Mouse (Mus musculus) T-helper 17 cell (primary cell): Measurements from ENCODE around the gene Adcy9.

ENCODE experiments used
- in situ Hi-C, 2 experiments: fragments of 300-600 bp; cut with MboI, MseI; formaldehyde crosslinking; loops; 1 replicate in 1 of 2; 2 replicates in 1 of 2; pipeline ENCODE4 v1.15.1; 2025; ENCODE audit warnings: high pct_unique_total_duplicates in 2 of 2

Adcy9 gene

GRCm38 (mm10) chr16:4419546-4420297, 576 bp downstream of the Adcy9 start:
- in situ Hi-C loops = loop anchor here (5.0 kb wide), 3 partner anchors 48 to 97 kb away; no protein-coding TSS in a partner anchor

- in situ Hi-C loops = loop anchor here in 1 of 2 experiments (5.0 kb wide), 2 partner anchors 58 to 97 kb away; no protein-coding TSS in a partner anchor
Observed at GRCm38 (mm10) chr16:4418776-4419545, 1.3 kb downstream of the Adcy9 start.

- in situ Hi-C loops = loop anchor here in 1 of 2 experiments (5.0 kb wide), 2 partner anchors 59 to 96 kb away; no protein-coding TSS in a partner anchor
Observed at GRCm38 (mm10) chr16:4418072-4418471, 2.2 kb downstream of the Adcy9 start.

GRCm38 (mm10) chr16:4417455-4417854, 2.8 kb downstream of the Adcy9 start:
- in situ Hi-C loops = loop anchor here in 1 of 2 experiments (5.0 kb wide), 2 partner anchors 60 to 95 kb away; no protein-coding TSS in a partner anchor

GRCm38 (mm10) chr16:4414881-4415585, 5.3 kb downstream of the Adcy9 start:
- in situ Hi-C loops = loop anchor here in 1 of 2 experiments (5.0 kb wide), 2 partner anchors 62 to 93 kb away; no protein-coding TSS in a partner anchor

GRCm38 (mm10) chr16:4413988-4414880, 6.1 kb downstream of the Adcy9 start:
- in situ Hi-C loops = no loop called here

GRCm38 (mm10) chr16:4413301-4413700, 7.0 kb downstream of the Adcy9 start:
- in situ Hi-C loops = no loop called here

- in situ Hi-C loops = no loop called here
Observed at GRCm38 (mm10) chr16:4412298-4412697, 8.0 kb downstream of the Adcy9 start.

GRCm38 (mm10) chr16:4411296-4411695, 9.0 kb downstream of the Adcy9 start:
- in situ Hi-C loops = no loop called here

- in situ Hi-C loops = no loop called here
Observed at GRCm38 (mm10) chr16:4407536-4407935, 12.8 kb downstream of the Adcy9 start.

GRCm38 (mm10) chr16:4406706-4407105, 13.6 kb downstream of the Adcy9 start:
- in situ Hi-C loops = no loop called here

- in situ Hi-C loops = no loop called here
Observed at GRCm38 (mm10) chr16:4406047-4406586, 14.2 kb downstream of the Adcy9 start.

GRCm38 (mm10) chr16:4404933-4405761, 15.2 kb downstream of the Adcy9 start:
- in situ Hi-C loops = no loop called here

- in situ Hi-C loops = no loop called here
Observed at GRCm38 (mm10) chr16:4401109-4401508, 19.2 kb downstream of the Adcy9 start.

GRCm38 (mm10) chr16:4399471-4400223, 20.7 kb downstream of the Adcy9 start:
- in situ Hi-C loops = no loop called here

GRCm38 (mm10) chr16:4398782-4399181, 21.5 kb downstream of the Adcy9 start:
- in situ Hi-C loops = no loop called here

- in situ Hi-C loops = no loop called here
Observed at GRCm38 (mm10) chr16:4397636-4398035, 22.7 kb downstream of the Adcy9 start.

GRCm38 (mm10) chr16:4395687-4396341, 24.5 kb downstream of the Adcy9 start:
- in situ Hi-C loops = no loop called here
